Mouse (Mus musculus) neural tube, embryonic 13.5 days (tissue): Measurements from ENCODE around the gene Prmt8. TPM values are rescaled to one million over a fixed set of nuclear protein-coding genes. Genes with fewer than 3 reads are reported as not detected.

Experiments used
- ATAC-seq: fragments of 200-750 bp; cut with Nextera tagmentation; 2 replicates; pipeline ENCODE4 v1.8.0; 2017; ENCODE audit warnings: low read depth, mild to moderate bottlenecking, moderate TSS enrichment, moderate library complexity
- H3K27ac ChIP-seq: fragments of 300-500 bp; sonication (generic); replicated peaks from 2 replicates; pipeline ENCODE4 v1.5.1; 2015; ENCODE audit warnings: moderate library complexity, mild to moderate bottlenecking, inconsistent platforms
- H3K27me3 ChIP-seq: fragments of 300-500 bp; sonication (generic); 2 replicates; pipeline ENCODE4 v1.6.1; 2015; ENCODE audit warnings: mild to moderate bottlenecking, inconsistent platforms
- H3K36me3 ChIP-seq: fragments of 300-500 bp; sonication (generic); 2 replicates; pipeline ENCODE4 v1.6.1; 2015; ENCODE audit warnings: mild to moderate bottlenecking, inconsistent platforms
- H3K4me1 ChIP-seq: fragments of 300-500 bp; sonication (generic); replicated peaks from 2 replicates; pipeline ENCODE4 v1.6.1; 2015; ENCODE audit warnings: inconsistent platforms
- H3K4me2 ChIP-seq: fragments of 300-500 bp; sonication (generic); 2 replicates; pipeline ENCODE4 v1.6.1; 2015; ENCODE audit warnings: inconsistent platforms, mild to moderate bottlenecking, moderate library complexity
- H3K4me3 ChIP-seq: fragments of 300-500 bp; sonication (generic); 2 replicates; pipeline ENCODE4 v1.5.1; 2015; ENCODE audit warnings: mild to moderate bottlenecking, inconsistent platforms
- H3K9ac ChIP-seq: fragments of 300-500 bp; sonication (generic); 2 replicates; pipeline ENCODE4 v1.6.1; 2015; ENCODE audit warnings: moderate library complexity, mild to moderate bottlenecking, inconsistent platforms
- H3K9me3 ChIP-seq: fragments of 300-500 bp; sonication (generic); 2 replicates; pipeline ENCODE4 v1.6.1; 2016; ENCODE audit warnings: inconsistent platforms
- WGBS: fragments of 180-500 bp; shearing (Covaris S2); methylation state at CpG from one replicate; pipeline ENCODE4 v1.1.7; 2015; 5-methylcytosine and 5-hydroxymethylcytosine counted together
- polyA plus RNA-seq: library from polyadenylated mRNA; unstranded; fragments of >200 nt; fragmentation: Nextera tagmentation; extraction: Ambion mirVana; gene quantifications from 2 replicates; pipeline ENCODE4 v1.2.1, GENCODE M21; 2015

The Prmt8 gene
- polyA plus RNA-seq, 1 experiment from 2014 or later, result 39.9 TPM

DNA sequence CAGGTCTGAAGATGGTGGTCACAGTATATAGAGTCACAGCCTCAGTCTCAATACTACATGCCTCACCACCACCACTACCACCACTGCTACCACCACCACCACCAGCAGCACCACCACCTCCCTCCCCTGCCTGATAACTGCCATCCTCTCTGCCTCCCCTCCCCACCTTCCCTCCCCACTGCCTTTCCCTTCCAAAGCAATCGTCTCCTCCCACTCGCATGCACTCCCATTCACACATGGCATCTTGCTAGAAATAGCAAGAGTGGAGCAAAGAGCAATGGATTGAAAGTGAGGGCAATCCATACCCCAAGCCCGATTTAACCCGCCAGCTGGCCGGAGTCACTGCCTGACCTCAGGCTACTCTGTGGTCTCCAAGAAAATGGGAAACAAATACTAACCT, 3.7 kb downstream of the Prmt8 start:
- 0 out of 2 replicates have a peak overlapping the region, but pooled peaks have one; percentile 89 for H3K27ac ChIP-seq
- H3K4me3 ChIP-seq, result peak overlapping the region; percentile 76
- H3K4me1 ChIP-seq, result peaks cover 63% of the 10 kb centered on the region
- 37% methylated on average over 5 of the region's 5 CpGs for WGBS
- peak overlapping the region; percentile 83 for H3K4me2 ChIP-seq
- ATAC-seq, result no peak
- H3K9ac ChIP-seq, result peak overlapping the region; percentile 86
- peaks cover 15% of the 10 kb centered on the region for H3K27me3 ChIP-seq
- H3K9me3 ChIP-seq, result no peaks in the 10 kb centered on the region
- H3K36me3 ChIP-seq, result no peaks in the 10 kb centered on the region

DNA sequence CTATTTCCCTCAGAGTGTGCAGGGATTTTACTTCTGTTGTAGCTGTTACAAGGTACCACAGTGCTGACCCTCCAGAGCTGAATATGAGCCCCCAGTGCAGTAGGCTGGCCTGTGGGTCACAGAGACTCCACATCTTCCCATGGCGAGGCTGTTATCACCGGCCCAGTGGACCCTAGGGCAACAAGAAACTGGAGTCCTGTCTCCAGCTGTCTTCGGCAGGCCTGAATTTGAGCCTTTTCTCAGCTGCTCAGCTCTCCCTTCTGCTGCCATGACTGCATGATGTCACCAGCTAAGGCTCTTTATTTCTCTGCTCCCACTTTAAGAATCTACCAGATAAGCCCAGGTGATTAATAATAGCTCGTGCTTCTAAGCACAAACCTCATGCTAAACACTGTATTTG, 11.0 kb downstream of the Prmt8 start:
- H3K4me3 ChIP-seq, result no peak overlapping the region
- no peak for ATAC-seq
- WGBS, result 49% methylated on average over 4 of the region's 4 CpGs
- no peaks in the 10 kb centered on the region for H3K9me3 ChIP-seq
- H3K4me1 ChIP-seq, result peaks cover 47% of the 10 kb centered on the region
- H3K9ac ChIP-seq, result no peak overlapping the region
- H3K27ac ChIP-seq, result peak overlapping the region; percentile 57; the same call in 1 of the 2 replicates
- H3K27me3 ChIP-seq, result no peaks in the 10 kb centered on the region
- no peaks in the 10 kb centered on the region for H3K36me3 ChIP-seq
- H3K4me2 ChIP-seq, result no peak overlapping the region

GRCm38 (mm10) chr6:127757667-127758167, 11.6 kb downstream of the Prmt8 start:
- WGBS, result 61% methylated on average over 5 of the region's 5 CpGs
- Histone ChIP-seq H3K27me3 (no peaks in the 10 kb centered on the region), H3K4me1 (peaks cover 52% of the 10 kb centered on the region), H3K4me2 (no peak overlapping the region), H3K9me3 (no peaks in the 10 kb centered on the region), H3K27ac (peak overlapping the region; percentile 57; the same call in 1 of the 2 replicates), H3K36me3 (no peaks in the 10 kb centered on the region), H3K9ac (no peak overlapping the region), H3K4me3 (no peak overlapping the region)
- ATAC-seq, result peak; percentile 37; the same call in 1 of the 2 replicates

DNA sequence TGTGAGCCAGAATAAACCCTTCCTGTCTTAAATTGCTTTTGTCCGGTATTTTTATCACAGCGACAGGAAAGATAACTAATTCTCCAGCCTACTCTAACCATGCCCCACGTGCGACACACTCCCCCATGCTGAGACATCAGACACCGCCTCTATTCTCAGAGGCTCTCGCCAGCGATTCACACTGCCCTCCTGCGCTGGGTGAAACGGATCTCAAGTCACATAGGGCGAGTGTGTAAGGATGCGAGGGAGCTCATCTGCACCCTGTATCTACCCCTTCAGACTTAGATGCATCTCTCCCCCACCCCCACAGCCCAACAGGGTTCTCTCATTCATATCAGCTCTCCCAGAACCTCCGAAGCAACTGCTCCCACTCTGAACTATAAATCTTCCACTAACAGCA, 12.4 kb downstream of the Prmt8 start:
- no peak overlapping the region for H3K4me3 ChIP-seq
- H3K36me3 ChIP-seq, result no peaks in the 10 kb centered on the region
- 12% methylated on average over 12 of the region's 12 CpGs for WGBS
- H3K27ac ChIP-seq, result peak overlapping the region; percentile 42; the same call in 1 of the 2 replicates
- H3K4me2 ChIP-seq, result peak overlapping the region; percentile 24; the same call in 1 of the 2 replicates
- peaks cover 60% of the 10 kb centered on the region for H3K4me1 ChIP-seq
- H3K9me3 ChIP-seq, result no peaks in the 10 kb centered on the region
- 0 out of 2 replicates have a peak overlapping the region, but pooled peaks have one; percentile 38 for H3K9ac ChIP-seq
- no peaks in the 10 kb centered on the region for H3K27me3 ChIP-seq
- ATAC-seq, result peak; percentile 44; the same call in 1 of the 2 replicates

DNA sequence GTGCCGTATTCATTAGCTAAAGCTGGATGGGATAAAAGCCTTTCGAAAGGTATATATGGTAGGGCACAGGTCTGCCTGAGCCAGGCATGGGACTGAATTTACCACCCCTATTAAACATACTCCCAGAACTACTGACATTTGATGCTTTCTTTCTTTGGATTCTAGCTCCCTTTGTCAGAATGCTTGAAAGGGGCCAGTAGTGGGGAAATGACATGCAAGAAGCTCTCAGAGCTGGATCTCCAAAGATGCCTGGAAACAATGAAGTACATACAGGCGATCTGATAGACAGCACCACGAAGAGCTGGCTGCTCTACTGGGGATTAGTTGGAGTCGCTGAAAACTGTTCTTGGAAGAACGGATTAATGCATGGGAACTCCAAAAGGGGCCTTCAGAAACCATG, 16.0 kb downstream of the Prmt8 start:
- H3K27me3 ChIP-seq, result no peaks in the 10 kb centered on the region
- no peak overlapping the region for H3K4me3 ChIP-seq
- no peaks in the 10 kb centered on the region for H3K9me3 ChIP-seq
- no peak for ATAC-seq
- H3K4me2 ChIP-seq, result no peak overlapping the region
- no peaks in the 10 kb centered on the region for H3K36me3 ChIP-seq
- H3K9ac ChIP-seq, result no peak overlapping the region
- peaks cover 54% of the 10 kb centered on the region for H3K4me1 ChIP-seq
- WGBS, result 57% methylated on average over 6 of the region's 6 CpGs
- peak overlapping the region; percentile 23 for H3K27ac ChIP-seq

DNA sequence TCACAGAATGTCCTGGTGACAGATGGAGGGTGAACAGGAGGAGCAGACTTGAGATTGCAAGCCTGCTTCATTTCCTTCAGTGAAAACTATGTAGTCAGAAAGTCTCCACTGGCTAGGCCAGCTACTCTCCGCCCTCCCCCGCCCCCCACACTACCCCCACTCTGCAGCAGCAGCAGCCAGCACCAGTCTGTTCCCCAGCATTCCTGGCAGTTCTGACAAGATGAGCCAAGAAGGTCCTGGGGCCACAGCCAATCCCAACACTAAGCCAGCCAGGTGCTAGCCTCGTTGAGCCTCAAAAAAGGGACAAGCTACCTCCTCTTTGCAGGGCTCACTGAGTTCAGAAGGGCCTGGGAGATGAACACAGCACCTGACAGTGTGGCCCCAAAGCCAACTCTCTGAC, 16.6 kb downstream of the Prmt8 start:
- Histone ChIP-seq H3K4me1 (peaks cover 48% of the 10 kb centered on the region), H3K9me3 (no peaks in the 10 kb centered on the region), H3K36me3 (no peaks in the 10 kb centered on the region), H3K4me3 (no peak overlapping the region), H3K27me3 (no peaks in the 10 kb centered on the region), H3K4me2 (no peak overlapping the region), H3K9ac (no peak overlapping the region), H3K27ac (peak overlapping the region; percentile 23)
- ATAC-seq, result no peak
- WGBS, result 62% methylated on average over 3 of the region's 3 CpGs

DNA sequence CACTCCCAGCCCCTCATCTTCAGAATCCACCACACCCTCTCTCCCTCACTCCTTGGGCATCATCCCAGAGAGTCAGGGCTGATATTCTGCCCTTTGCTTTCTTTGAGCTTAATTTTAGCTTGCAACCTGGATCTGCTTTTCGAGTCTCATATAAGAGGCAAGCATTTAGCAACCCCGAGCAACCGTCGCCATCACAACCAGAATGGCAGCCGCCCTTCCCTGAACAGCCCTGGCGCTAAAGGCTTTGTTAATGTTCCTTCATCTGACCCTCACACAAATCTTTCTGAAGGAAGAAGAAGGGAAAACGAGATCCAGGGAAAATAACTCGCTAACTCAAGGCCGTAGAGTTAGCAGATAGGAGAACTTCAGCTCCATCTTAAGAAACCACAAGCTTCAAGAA, 17.8 kb downstream of the Prmt8 start:
- no peaks in the 10 kb centered on the region for H3K27me3 ChIP-seq
- H3K9me3 ChIP-seq, result no peaks in the 10 kb centered on the region
- no peaks in the 10 kb centered on the region for H3K36me3 ChIP-seq
- ATAC-seq, result no peak
- H3K4me3 ChIP-seq, result no peak overlapping the region
- WGBS, result 31% methylated on average over 9 of the region's 9 CpGs
- H3K4me2 ChIP-seq, result no peak overlapping the region
- no peak overlapping the region for H3K9ac ChIP-seq
- peak overlapping the region; percentile 30; the same call in 1 of the 2 replicates for H3K27ac ChIP-seq
- H3K4me1 ChIP-seq, result peaks cover 36% of the 10 kb centered on the region

- no peak for ATAC-seq
- no peak overlapping the region for H3K9ac ChIP-seq
- H3K36me3 ChIP-seq, result no peaks in the 10 kb centered on the region
- H3K27me3 ChIP-seq, result no peaks in the 10 kb centered on the region
- 88% methylated on average over 8 of the region's 8 CpGs for WGBS
- H3K4me2 ChIP-seq, result no peak overlapping the region
- H3K4me3 ChIP-seq, result no peak overlapping the region
- H3K9me3 ChIP-seq, result no peaks in the 10 kb centered on the region
- H3K27ac ChIP-seq, result no peak overlapping the region
- peaks cover 42% of the 10 kb centered on the region for H3K4me1 ChIP-seq
Measured at GRCm38 (mm10) chr6:127748793-127749192, 20.5 kb downstream of the Prmt8 start.

GRCm38 (mm10) chr6:127742290-127742689, 27.0 kb downstream of the Prmt8 start:
- Histone ChIP-seq H3K27ac (no peak overlapping the region), H3K9ac (no peak overlapping the region), H3K4me3 (no peak overlapping the region), H3K9me3 (no peaks in the 10 kb centered on the region), H3K27me3 (no peaks in the 10 kb centered on the region), H3K36me3 (no peaks in the 10 kb centered on the region), H3K4me1 (peaks cover 60% of the 10 kb centered on the region), H3K4me2 (no peak overlapping the region)
- 92% methylated on average over 12 of the region's 12 CpGs for WGBS
- no peak for ATAC-seq

DNA sequence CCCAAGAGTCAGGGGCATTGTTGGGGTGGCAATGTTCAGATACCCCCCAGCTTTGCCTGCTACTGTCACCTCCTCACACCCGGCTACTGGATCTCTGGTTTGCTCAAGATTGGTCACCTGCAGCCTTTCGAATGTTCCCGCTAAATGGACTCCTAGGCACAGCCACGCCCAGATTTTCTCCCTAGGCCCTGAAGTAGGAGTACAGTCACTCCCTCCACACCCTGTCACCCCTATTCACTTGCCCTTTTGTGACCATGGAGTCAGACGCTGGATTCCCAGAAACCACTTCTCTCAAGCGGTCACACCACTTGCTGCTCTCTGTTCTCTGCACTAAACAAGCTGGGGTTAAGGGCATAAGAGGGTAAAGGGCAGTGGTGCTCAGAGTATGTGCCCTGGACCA, 28.1 kb downstream of the Prmt8 start:
- Histone ChIP-seq H3K27me3 (no peaks in the 10 kb centered on the region), H3K9ac (no peak overlapping the region), H3K4me2 (no peak overlapping the region), H3K4me3 (no peak overlapping the region), H3K4me1 (peaks cover 68% of the 10 kb centered on the region), H3K36me3 (no peaks in the 10 kb centered on the region), H3K9me3 (no peaks in the 10 kb centered on the region), H3K27ac (peak overlapping the region; percentile 52; the same call in 1 of the 2 replicates)
- WGBS, result 88% methylated on average over 6 of the region's 6 CpGs
- no peak for ATAC-seq

DNA sequence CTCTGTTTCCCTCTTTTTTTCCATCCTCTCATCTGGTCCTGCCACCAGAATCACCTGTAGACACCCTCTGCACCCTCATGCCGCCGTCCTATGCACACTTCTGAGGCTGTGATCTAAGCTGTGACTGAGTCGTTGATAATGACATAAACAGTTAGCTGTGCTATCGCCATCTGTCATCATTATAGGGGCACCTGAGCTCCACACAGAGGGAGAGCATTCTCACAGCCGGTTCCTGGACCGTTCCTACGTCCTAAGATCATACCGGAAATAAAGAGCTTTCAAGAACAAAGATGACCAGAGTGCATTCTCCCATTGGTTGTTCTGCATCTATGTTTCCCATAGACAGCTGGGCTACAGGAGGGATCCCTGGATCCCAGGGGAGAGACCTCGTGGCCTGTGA, 28.6 kb downstream of the Prmt8 start:
- H3K27me3 ChIP-seq, result no peaks in the 10 kb centered on the region
- no peaks in the 10 kb centered on the region for H3K9me3 ChIP-seq
- H3K27ac ChIP-seq, result peak overlapping the region; percentile 52; the same call in 1 of the 2 replicates
- ATAC-seq, result peak; percentile 13; the same call in 1 of the 2 replicates
- H3K4me1 ChIP-seq, result peaks cover 73% of the 10 kb centered on the region
- WGBS, result 48% methylated on average over 9 of the region's 9 CpGs
- H3K4me2 ChIP-seq, result no peak overlapping the region
- H3K36me3 ChIP-seq, result no peaks in the 10 kb centered on the region
- no peak overlapping the region for H3K9ac ChIP-seq
- H3K4me3 ChIP-seq, result no peak overlapping the region

- Histone ChIP-seq H3K27me3 (no peaks in the 10 kb centered on the region), H3K4me2 (no peak overlapping the region), H3K9ac (no peak overlapping the region), H3K36me3 (no peaks in the 10 kb centered on the region), H3K9me3 (no peaks in the 10 kb centered on the region), H3K4me3 (no peak overlapping the region), H3K4me1 (peaks cover 76% of the 10 kb centered on the region), H3K27ac (peak overlapping the region; percentile 42; the same call in 1 of the 2 replicates)
- WGBS, result 77% methylated on average over 5 of the region's 5 CpGs
- ATAC-seq, result no peak
Measured at GRCm38 (mm10) chr6:127739921-127740320, 29.4 kb downstream of the Prmt8 start.
